Mouse (Mus musculus) testis, postnatal 14 days (tissue): Measurements from ENCODE around the gene Pdzd4.

Experiments
- DNase-seq: peaks from one replicate; pipeline ENCODE4 v3.0.0; 2021; ENCODE audit warnings: low spot score

Gene Pdzd4

GRCm38 (mm10) chrX:73785666-73786065, 39.1 kb downstream of the Pdzd4 start:
- DNase-seq = no peak

DNA sequence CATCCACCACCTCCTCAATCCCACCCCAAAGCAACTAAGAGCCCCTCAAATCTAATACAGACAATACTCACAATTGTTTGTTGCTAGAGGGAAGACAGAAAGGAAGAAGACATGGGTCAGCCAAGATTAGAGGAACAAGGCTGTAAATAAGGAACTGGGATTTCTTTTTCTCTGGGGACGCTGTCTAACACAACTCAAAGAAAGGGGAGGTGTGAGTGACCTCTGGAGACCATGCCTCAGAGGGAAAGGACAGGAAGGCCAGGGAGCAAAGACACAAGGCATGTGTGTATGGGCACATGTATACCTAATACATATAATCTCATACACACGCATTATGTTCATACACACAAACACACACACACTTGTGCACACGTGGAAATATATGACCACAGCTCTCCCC, 42.5 kb downstream of the Pdzd4 start:
- no peak for DNase-seq

DNA sequence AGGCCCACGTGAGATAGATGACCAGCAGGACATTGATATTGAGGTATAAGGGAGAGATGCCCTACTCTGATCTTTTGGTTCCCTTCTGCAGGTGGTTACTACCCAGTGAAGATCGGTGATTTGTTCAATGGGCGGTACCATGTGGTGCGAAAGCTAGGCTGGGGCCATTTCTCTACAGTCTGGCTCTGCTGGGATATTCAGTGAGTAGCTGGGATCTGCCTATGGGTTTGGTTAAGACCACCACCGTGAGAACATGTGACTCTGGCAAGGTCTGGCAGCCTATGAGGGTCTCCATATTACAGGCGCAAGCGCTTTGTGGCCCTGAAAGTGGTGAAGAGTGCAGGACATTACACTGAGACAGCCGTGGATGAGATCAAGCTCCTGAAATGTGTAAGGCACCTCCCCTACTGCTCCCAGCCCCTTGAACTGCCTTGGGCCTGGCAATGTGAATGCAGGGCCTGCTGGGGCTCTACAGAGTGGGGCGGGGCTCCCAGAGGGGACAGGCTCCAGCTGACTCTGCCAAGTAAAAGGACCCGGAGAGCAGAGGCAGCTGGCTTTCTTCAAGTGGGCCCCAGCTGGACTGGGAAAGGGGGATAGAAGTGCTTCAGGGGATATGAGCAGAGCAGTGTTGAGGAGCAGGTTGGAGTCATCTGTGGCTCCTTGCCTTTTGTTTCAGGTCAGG, 49.8 kb downstream of the Pdzd4 start:
- DNase-seq = no peak

DNA sequence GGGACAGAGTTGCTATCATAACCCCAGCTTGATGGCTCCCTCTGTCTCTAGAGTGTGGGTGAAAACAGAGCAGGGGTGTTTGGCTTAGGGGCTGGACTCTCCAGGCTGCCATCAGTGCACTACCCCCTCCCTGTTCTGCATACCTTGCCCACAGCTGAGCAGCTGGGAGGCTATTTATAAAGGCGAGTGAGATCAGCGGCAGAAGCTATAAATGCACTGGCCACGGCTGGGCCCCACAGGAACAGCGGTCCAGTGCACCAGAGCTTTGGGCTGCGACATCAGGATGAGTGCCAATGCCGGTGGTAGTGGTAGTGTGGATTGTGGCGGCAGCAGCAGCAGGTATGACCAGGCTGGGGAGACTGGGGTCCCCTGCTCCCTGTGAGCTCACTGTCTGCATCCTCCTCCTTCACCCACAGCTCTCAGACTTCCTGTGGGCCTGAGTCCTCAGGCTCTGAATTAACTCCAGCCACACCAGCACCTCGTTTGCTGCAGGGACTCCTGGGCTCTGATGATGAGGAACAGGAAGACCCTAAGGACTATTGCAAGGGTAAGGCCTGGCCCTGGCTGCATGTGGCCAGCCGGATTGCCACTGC, 50.5 kb downstream of the Pdzd4 start, which contains the start of gene Srpk3:
TSS of gene Srpk3 (plus strand) at position 238 of the 593 bp plus-strand sequence.
- no peak for DNase-seq

DNA sequence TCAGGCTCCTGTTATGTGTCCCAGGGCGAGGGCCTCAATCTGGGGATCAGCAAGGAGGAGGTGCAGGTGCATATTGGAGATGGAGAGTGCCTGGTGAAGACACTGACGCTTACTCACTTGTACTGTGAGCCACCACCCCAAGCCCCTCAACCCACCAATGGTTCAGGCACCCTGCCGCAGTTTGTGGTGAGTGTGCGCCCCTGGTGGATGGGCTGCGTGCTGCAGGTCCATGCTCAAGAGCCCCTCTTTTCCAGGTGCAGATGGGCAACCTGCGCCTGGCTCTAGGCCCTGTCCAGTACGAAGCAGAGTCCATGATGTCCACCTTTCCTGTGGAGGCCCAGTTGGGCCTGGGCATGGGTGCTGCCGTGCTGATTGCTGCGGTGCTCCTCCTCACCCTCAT, 57.5 kb downstream of the Pdzd4 start:
- DNase-seq = no peak

GRCm38 (mm10) chrX:73765311-73765710, 59.5 kb downstream of the Pdzd4 start:
- no peak for DNase-seq

DNA sequence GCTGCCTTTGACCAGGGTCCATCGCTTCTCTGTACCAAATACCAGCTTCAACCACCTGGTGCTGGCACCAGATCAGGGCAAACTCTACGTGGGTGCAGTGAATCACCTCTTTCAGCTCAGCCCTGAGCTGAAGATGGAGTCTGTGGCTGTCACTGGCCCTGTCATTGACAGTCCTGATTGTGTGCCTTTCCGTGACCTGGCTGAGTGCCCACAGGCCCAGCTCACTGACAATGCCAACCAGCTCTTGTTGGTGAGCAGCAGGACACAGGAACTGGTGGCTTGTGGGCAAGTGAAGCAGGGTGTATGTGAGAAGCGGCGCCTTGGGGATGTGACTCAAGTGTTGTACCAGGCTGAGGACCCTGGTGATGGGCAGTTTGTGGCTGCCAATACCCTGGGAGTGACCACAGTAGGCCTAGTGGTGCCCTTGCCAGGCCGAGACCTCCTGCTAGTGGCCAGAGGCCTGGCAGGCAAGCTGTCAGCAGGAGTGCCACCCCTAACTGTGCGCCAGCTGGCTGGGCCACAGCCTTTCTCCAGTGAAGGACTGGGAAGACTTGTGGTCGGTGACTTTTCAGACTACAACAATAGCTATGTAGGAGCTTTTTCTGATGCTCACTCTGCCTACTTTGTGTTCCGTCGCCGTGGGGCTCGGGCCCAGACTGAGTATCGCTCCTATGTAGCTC, 66.0 kb downstream of the Pdzd4 start:
- no peak for DNase-seq

GRCm38 (mm10) chrX:73756334-73757140, 68.2 kb downstream of the Pdzd4 start, which contains the start of gene Plxnb3:
TSS of gene Plxnb3 (plus strand) at chrX:73757090.
- no peak for DNase-seq

DNA sequence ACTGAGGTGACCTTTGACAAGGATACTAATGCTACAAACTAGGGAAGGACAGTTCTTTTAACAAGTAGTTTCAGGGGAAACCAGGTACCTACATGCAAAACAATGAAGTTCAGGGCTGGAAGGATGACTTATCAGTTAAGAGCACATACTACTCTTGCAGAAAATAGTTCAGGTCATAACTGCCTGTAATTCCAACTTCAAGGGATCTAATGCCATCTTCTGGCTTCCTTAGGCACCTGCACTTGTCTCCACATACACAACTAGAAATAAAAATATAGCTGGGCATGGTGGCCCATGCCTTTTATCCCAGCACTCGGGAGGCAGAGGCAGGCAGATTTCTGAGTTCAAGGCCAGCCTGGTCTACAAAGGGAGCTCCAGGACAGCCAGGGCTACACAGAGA, 75.8 kb downstream of the Pdzd4 start:
- DNase-seq = no peak

DNA sequence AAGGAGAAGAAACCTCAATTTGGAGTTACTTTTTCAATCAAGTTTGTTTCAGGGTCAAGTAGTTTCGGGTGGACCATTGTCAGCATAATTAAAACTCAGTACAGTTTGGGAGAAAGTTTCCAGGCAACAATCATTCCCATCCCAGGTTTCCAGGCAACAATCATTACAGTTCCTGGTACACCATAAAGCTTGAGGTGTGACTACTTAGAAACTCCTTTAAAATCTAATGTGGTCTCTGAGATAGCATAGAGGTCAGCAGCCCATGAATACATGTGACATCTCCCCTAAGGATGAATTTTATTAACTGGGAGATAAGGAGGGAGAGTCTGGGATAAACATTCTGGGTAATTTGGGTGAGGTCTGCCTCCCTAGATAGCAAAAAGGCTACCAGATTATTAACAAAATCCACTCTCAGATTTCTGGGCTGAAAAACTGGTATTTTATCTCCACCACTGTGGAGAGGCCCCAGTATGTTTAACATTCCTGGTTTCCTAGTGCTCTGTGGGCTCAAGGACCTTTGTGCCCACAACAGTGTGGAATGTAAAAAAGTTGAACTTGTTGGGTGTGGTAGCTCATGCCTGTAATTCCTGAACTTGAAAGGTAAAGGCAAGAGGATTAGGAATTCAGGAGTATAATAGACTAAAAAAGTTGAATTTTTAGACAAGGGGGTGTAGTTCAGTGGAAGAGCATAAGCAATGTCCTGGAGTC, 79.8 kb downstream of the Pdzd4 start:
- DNase-seq = no peak
